Mouse (Mus musculus) adrenal gland, postnatal 25 days (tissue): Measurements from ENCODE around the gene Gm28047. TPM values are rescaled to one million over a fixed set of nuclear protein-coding genes. Genes with fewer than 3 reads are reported as not detected.

Source experiments
- DNase-seq: peaks from one replicate; pipeline ENCODE4 v3.0.0; 2021; ENCODE audit warnings: mixed read lengths
- total RNA-seq: library from RNA; stranded (reverse); gene quantifications from 2 replicates; pipeline ENCODE4 v1.2.3, GENCODE M21; 2021

Gene Gm28047
- total RNA-seq, 1 experiment from 2014 or later: 2.2 TPM

GRCm38 (mm10) chr15:102546677-102547427, 78.0 kb downstream of the Gm28047 start:
- peak; percentile 54 for DNase-seq

- no peak for DNase-seq
Observed at GRCm38 (mm10) chr15:102546246-102546645, 78.6 kb downstream of the Gm28047 start.

- no peak for DNase-seq
Observed at GRCm38 (mm10) chr15:102544801-102545200, 80.1 kb downstream of the Gm28047 start.

GRCm38 (mm10) chr15:102533926-102534325, 90.9 kb downstream of the Gm28047 start:
- DNase-seq: no peak

- no peak for DNase-seq
Observed at GRCm38 (mm10) chr15:102532106-102532900, 92.6 kb downstream of the Gm28047 start.

GRCm38 (mm10) chr15:102531586-102531985, 93.3 kb downstream of the Gm28047 start:
- no peak for DNase-seq

GRCm38 (mm10) chr15:102530566-102530965, 94.3 kb downstream of the Gm28047 start:
- DNase-seq: no peak

GRCm38 (mm10) chr15:102528396-102528795, 96.5 kb downstream of the Gm28047 start:
- no peak for DNase-seq

GRCm38 (mm10) chr15:102527936-102528335, 96.9 kb downstream of the Gm28047 start:
- no peak for DNase-seq

GRCm38 (mm10) chr15:102526111-102527002, 98.5 kb downstream of the Gm28047 start:
- DNase-seq: no peak

GRCm38 (mm10) chr15:102524892-102525485, 99.9 kb downstream of the Gm28047 start, which contains the start of gene Npff:
Gene Npff (minus strand): TSS chr15:102524942.
- DNase-seq: peak; percentile 71

GRCm38 (mm10) chr15:102521480-102521879, 103.4 kb downstream of the Gm28047 start:
- DNase-seq: no peak

- DNase-seq: no peak
Observed at GRCm38 (mm10) chr15:102520416-102520815, 104.5 kb downstream of the Gm28047 start.

GRCm38 (mm10) chr15:102519211-102520141, 105.4 kb downstream of the Gm28047 start:
- DNase-seq: no peak

- no peak for DNase-seq
Observed at GRCm38 (mm10) chr15:102518859-102519201, 106.0 kb downstream of the Gm28047 start.

- peak; percentile 99 for DNase-seq
Observed at GRCm38 (mm10) chr15:102517976-102518858, 106.7 kb downstream of the Gm28047 start, which contains the start of gene Tarbp2. Gene Tarbp2 (plus strand): TSS chr15:102518192.

- DNase-seq: no peak
Observed at GRCm38 (mm10) chr15:102517631-102517975, 107.3 kb downstream of the Gm28047 start.

- peak; percentile 79 for DNase-seq
Observed at GRCm38 (mm10) chr15:102516728-102517404, 108.0 kb downstream of the Gm28047 start, which contains the start of gene Map3k12. Gene Map3k12 (minus strand): TSS chr15:102517064.

- DNase-seq: no peak
Observed at GRCm38 (mm10) chr15:102516293-102516692, 108.6 kb downstream of the Gm28047 start.
